Mouse (Mus musculus): ENCODE results near the gene Akirin1. TPM values are rescaled to one million over a fixed set of nuclear protein-coding genes. Genes with fewer than 3 reads are reported as not detected.

Gene Akirin1
- polyA plus RNA-seq (2015; fragmentation: Illumina TruSeq; extraction: RNeasy Lipid Tissue Mini Kit (QIAGEN cat#74804); ENCODE audit: insufficient read depth, low read depth, low replicate concordance) = 8.7 TPM

DNA sequence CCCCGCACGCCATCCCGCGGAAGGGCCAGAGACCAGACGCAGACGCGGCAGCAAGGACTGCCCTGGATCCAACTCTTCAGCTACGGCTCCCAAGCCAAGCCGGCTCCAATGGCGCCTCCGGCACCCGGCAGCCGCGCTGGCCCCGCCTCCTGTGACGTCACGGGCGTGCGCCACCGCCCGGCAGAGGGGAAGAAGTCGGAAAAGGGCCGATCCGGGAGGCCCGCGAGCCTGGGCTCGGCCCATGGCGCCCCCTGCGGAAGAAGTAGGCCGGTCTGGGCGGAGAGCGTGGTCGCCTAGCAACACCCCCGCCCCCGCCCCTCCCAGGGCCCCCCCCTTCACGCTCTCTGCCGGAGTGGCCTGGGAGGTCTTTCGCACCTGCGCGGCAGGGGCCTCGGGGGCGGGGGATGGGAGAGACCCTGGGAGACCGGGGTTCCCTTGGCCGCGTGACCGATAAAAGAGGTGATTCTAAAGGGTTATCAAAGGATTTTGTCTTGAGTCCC is at the start of gene Akirin1:
TSS of gene Akirin1 (minus strand) at position 194 of the 500 bp plus-strand sequence.

DNA sequence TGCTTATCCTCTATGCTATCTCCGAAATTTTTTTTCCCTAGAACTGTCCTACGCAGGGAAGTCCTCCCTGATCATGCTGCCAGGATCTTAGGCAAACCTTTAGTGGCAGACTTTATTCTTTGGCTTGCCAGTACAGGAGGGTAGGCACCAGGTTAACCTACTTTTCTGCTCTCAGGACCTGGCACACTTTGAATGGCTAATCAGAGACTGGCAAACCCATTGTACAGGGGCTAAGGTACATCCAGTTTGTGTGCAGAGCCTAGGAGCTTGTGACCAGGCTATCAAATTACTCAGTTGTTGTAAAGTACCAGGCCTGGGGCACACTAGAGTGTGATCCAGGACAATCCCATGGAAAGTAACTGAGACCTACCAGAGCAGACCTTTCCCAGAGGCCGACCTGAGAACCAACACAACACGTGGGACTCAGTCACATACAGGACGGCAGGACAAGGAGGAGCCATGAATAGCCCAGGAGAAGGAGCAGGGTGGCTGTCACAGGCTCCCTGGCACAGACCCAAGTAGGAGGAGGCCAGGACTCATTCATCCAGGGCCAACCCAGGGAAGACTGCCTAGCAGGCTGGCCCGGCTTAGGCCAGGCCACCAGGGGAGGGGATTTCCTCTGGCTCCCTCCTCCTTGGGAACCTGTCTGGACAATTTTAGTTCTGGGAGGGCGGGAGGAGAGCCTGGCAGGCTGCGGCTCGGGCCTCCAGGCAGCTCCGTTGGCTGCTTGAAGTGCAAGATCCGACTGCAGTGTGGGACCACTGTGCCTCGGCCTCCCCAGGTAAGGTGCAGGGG is 37.2 kb upstream of the Akirin1 start, which contains the start of gene Rhbdl2:
TSS of gene Rhbdl2 (plus strand) at position 684 of the 795 bp plus-strand sequence.

DNA sequence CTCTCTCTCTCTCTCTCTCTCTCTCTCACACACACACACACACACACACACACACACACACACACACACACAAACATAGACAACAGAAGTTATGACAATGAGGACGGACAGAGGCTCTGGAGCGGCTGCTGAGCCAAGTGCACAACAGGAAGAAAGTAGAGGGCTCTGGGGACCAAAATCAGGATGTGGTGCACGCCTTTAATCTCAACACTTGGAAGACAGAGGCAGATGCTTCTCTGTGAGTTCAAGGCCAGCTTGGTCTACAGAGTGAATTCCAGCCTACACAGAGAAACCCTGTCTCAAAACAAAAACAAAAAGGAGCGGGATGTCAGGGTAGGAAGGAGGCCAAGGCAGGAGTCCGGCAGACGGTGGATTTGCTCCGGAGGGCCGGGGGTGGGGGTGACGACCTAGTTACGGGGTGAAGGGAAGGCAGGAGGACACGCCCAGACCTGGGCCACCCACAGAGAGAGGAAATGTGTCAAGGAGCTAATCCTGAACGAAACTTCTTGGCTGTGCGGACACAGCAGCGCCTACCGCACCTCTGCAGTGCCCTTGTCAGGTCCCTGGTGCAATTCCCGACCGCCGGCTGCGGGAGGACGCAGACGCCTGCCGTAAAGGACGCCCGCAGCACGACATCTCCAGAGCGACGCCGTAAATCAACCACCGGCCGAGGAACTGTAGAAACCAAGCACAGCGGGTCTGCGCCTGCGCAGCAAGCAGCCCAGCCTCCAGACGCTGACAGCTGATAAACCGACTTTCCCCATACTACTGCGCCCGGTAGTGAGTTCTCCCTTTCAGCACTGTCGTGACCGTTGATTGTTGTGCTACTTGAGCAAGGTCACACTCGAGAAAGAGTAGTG is 32.3 kb downstream of the Akirin1 start, which contains the start of gene Ndufs5:
TSS of gene Ndufs5 (minus strand) at position 629 of the 860 bp plus-strand sequence.

Other genes with a start within 250 kb of the Akirin1 start
- gene Macf1, start 66.0 kb downstream of the Akirin1 start, polyA plus RNA-seq (2015; fragmentation: Illumina TruSeq; extraction: RNeasy Lipid Tissue Mini Kit (QIAGEN cat#74804); ENCODE audit: insufficient read depth, low read depth, low replicate concordance) = 47.3 TPM
- gene Ndufs5, start 32.1 kb downstream of the Akirin1 start, polyA plus RNA-seq (2015; fragmentation: Illumina TruSeq; extraction: RNeasy Lipid Tissue Mini Kit (QIAGEN cat#74804); ENCODE audit: insufficient read depth, low read depth, low replicate concordance) = 56.7 TPM
- 1.8 TPM for gene Rhbdl2, start 37.5 kb upstream of the Akirin1 start, polyA plus RNA-seq (2015; fragmentation: Illumina TruSeq; extraction: RNeasy Lipid Tissue Mini Kit (QIAGEN cat#74804); ENCODE audit: insufficient read depth, low read depth, low replicate concordance)
- not detected for gene 4933427I04Rik, start 109.3 kb upstream of the Akirin1 start, polyA plus RNA-seq (2015; fragmentation: Illumina TruSeq; extraction: RNeasy Lipid Tissue Mini Kit (QIAGEN cat#74804); ENCODE audit: insufficient read depth, low read depth, low replicate concordance)
- 7.3 TPM for gene Mycbp, start 154.5 kb upstream of the Akirin1 start, polyA plus RNA-seq (2015; fragmentation: Illumina TruSeq; extraction: RNeasy Lipid Tissue Mini Kit (QIAGEN cat#74804); ENCODE audit: insufficient read depth, low read depth, low replicate concordance)
- 11.0 TPM for gene Rragc, start 167.1 kb upstream of the Akirin1 start, polyA plus RNA-seq (2015; fragmentation: Illumina TruSeq; extraction: RNeasy Lipid Tissue Mini Kit (QIAGEN cat#74804); ENCODE audit: insufficient read depth, low read depth, low replicate concordance)
- not detected for gene 4930535I16Rik, start 167.7 kb upstream of the Akirin1 start, polyA plus RNA-seq (2015; fragmentation: Illumina TruSeq; extraction: RNeasy Lipid Tissue Mini Kit (QIAGEN cat#74804); ENCODE audit: insufficient read depth, low read depth, low replicate concordance)

Measured in pancreas, adult 10 weeks (tissue).